In genomic region chr10:94138890-94139482, GRCm38 (mm10) we compare ENCODE assay signal across 17 mouse cellular contexts.
"Had no signal": no experiment of that assay in that cellular context is flagged by ENCODE, and none has a peak within 500 bp of the region (broad histone marks: within the 10 kb centered on the region; RNA-seq: fewer than 3 reads in every experiment).

No protein-coding gene starts in this region.

- H3K4me3 ChIP-seq: layer of hippocampus, adult 2 months; limb, embryonic 15.5 days; neural tube, embryonic 13.5 days had no signal

- H3K4me1 ChIP-seq: neural tube, embryonic 13.5 days had no signal

- H3K27me3 ChIP-seq: limb, embryonic 15.5 days; neural tube, embryonic 13.5 days had no signal

- DNase-seq: kidney, adult 11 months; kidney, adult 8-10 months; kidney, postnatal 14 days; layer of hippocampus, adult 9-11 months; liver, postnatal 0 days; lung, embryonic 14.5 days; midbrain, embryonic 14.5 days; thymus, adult 18-20 months; thymus, postnatal 36 days had no signal

- H3K9me3 ChIP-seq: limb, embryonic 15.5 days; neural tube, embryonic 13.5 days had no signal

- ATAC-seq: liver, postnatal 0 days; lung, postnatal 0 days had no signal

- H3K4me2 ChIP-seq: limb, embryonic 15.5 days; liver, embryonic 11.5 days; lung, embryonic 14.5 days; midbrain, embryonic 11.5 days; neural tube, embryonic 13.5 days had no signal

- H3K27ac ChIP-seq: layer of hippocampus, adult 2 months; limb, embryonic 15.5 days; liver, embryonic 14.5 days; macrophage; neural tube, embryonic 13.5 days had no signal

- H3K9ac ChIP-seq: limb, embryonic 15.5 days; liver, embryonic 14.5 days; liver, postnatal 0 days; lung, embryonic 14.5 days; neural tube, embryonic 13.5 days had no signal
